Mouse (Mus musculus): Measurements from ENCODE around the gene Spin1. TPM values are rescaled to one million over a fixed set of nuclear protein-coding genes. Genes with fewer than 3 reads are reported as not detected.
"Not testable (repeated sequence)": the region's sequence is repeated elsewhere in the genome, so short reads cannot be mapped to it uniquely, and the experiment has no call there.

Spin1 gene
- polyA plus RNA-seq, 1 experiment from 2014 or later = 127 TPM

- DNase-seq (ENCODE audit: low read depth, low spot score) (no peak), ATAC-seq (no peak)
- H3K27me3 ChIP-seq = no peaks in the 10 kb centered on the region
- in situ Hi-C loops (cut with MboI; ENCODE audit: low pct_unique_long_range_greater_than_20kb) = no loop called here
- ChIA-PET POLR2A (interaction anchor here (0.7 kb wide), 1 partner anchor 1379 kb away, joined by 4 read pairs; no protein-coding TSS in a partner anchor), CTCF (interaction anchor here (1.2 to 1.3 kb wide), 2 partner anchors 35 to 88 kb away, joined by 3 read pairs; no protein-coding TSS in a partner anchor)
- TF ChIP-seq CTCF (IDR thresholded peaks at IDR 0.05) = no peak
Observed at GRCm38 (mm10) chr13:51105861-51106655, 5.4 kb downstream of the Spin1 start.

- ATAC-seq (no peak), DNase-seq (ENCODE audit: low read depth, low spot score) (no peak)
- POLR2A ChIA-PET = interaction anchor here (0.6 kb wide), 1 partner anchor 54 kb away, joined by 3 read pairs; no protein-coding TSS in a partner anchor
- CTCF ChIA-PET = interaction anchor here (1.2 to 1.5 kb wide), 2 partner anchors 35 to 312 kb away, joined by 3 to 4 read pairs; no protein-coding TSS in a partner anchor
- TF ChIP-seq CTCF (IDR thresholded peaks at IDR 0.05) = no peak
- in situ Hi-C loops (cut with MboI; ENCODE audit: low pct_unique_long_range_greater_than_20kb) = no loop called here
- H3K27me3 ChIP-seq = no peaks in the 10 kb centered on the region
Observed at GRCm38 (mm10) chr13:51106816-51107215, 6.1 kb downstream of the Spin1 start.

GRCm38 (mm10) chr13:51109517-51109916 lies 8.8 kb downstream of the Spin1 start:
- in situ Hi-C loops (cut with MboI; ENCODE audit: low pct_unique_long_range_greater_than_20kb) = no loop called here
- no peak for TF ChIP-seq CTCF (IDR thresholded peaks at IDR 0.05)

GRCm38 (mm10) chr13:51114398-51114797 lies 13.7 kb downstream of the Spin1 start:
- DNase-seq (ENCODE audit: low read depth, low spot score); CTCF ChIA-PET; in situ Hi-C loops (cut with MboI; ENCODE audit: low pct_unique_long_range_greater_than_20kb); ATAC-seq; H3K27me3 ChIP-seq: not testable (repeated sequence)
- POLR2A ChIA-PET = interaction anchor here (0.6 kb wide), 1 partner anchor 16 kb away, joined by 3 read pairs; no protein-coding TSS in a partner anchor

More at GRCm38 (mm10) chr13:51109517-51109916, 8.8 kb downstream of the Spin1 start:
- CTCF ChIA-PET = no interaction called here
- no peaks in the 10 kb centered on the region for H3K27me3 ChIP-seq
- POLR2A ChIA-PET = no interaction called here
- no peak for DNase-seq (ENCODE audit: low read depth, low spot score)
- ATAC-seq = no peak

GRCm38 (mm10) chr13:51115762-51116161 lies 15.1 kb downstream of the Spin1 start:
- TF ChIP-seq CTCF (IDR thresholded peaks at IDR 0.05) = no peak
- in situ Hi-C loops (cut with MboI; ENCODE audit: low pct_unique_long_range_greater_than_20kb) = no loop called here
- ChIA-PET CTCF (interaction anchor here (1.5 kb wide), 1 partner anchor 14 kb away, joined by 5 read pairs; no protein-coding TSS in a partner anchor), POLR2A (no interaction called here)
- DNase-seq (ENCODE audit: low read depth, low spot score) (no peak), ATAC-seq (no peak)
- no peaks in the 10 kb centered on the region for H3K27me3 ChIP-seq

GRCm38 (mm10) chr13:51120734-51121133 lies 20.1 kb downstream of the Spin1 start:
- ChIA-PET POLR2A (no interaction called here), CTCF (interaction anchor here (0.7 to 1.6 kb wide), 2 partner anchors 10 to 14 kb away, joined by 3 to 4 read pairs; no protein-coding TSS in a partner anchor)
- ATAC-seq (no peak), DNase-seq (ENCODE audit: low read depth, low spot score) (no peak)
- in situ Hi-C loops (cut with MboI; ENCODE audit: low pct_unique_long_range_greater_than_20kb) = no loop called here
- TF ChIP-seq CTCF (IDR thresholded peaks at IDR 0.05) = no peak
- no peaks in the 10 kb centered on the region for H3K27me3 ChIP-seq

- in situ Hi-C loops (cut with MboI; ENCODE audit: low pct_unique_long_range_greater_than_20kb) = no loop called here
- ATAC-seq = no peak
- CTCF ChIA-PET = no interaction called here
- DNase-seq (ENCODE audit: low read depth, low spot score) = no peak
- POLR2A ChIA-PET = no interaction called here
- no peaks in the 10 kb centered on the region for H3K27me3 ChIP-seq
- TF ChIP-seq CTCF (IDR thresholded peaks at IDR 0.05) = no peak
Observed at GRCm38 (mm10) chr13:51121966-51122365, 21.3 kb downstream of the Spin1 start.

- ChIA-PET CTCF (no interaction called here), POLR2A (no interaction called here)
- ATAC-seq = no peak
- no peaks in the 10 kb centered on the region for H3K27me3 ChIP-seq
- in situ Hi-C loops (cut with MboI; ENCODE audit: low pct_unique_long_range_greater_than_20kb) = no loop called here
- no peak for DNase-seq (ENCODE audit: low read depth, low spot score)
- no peak for TF ChIP-seq CTCF (IDR thresholded peaks at IDR 0.05)
Observed at GRCm38 (mm10) chr13:51122771-51123170, 22.1 kb downstream of the Spin1 start.

GRCm38 (mm10) chr13:51125357-51125756 lies 24.7 kb downstream of the Spin1 start:
- CTCF ChIA-PET = no interaction called here
- in situ Hi-C loops (cut with MboI; ENCODE audit: low pct_unique_long_range_greater_than_20kb) = no loop called here
- TF ChIP-seq CTCF (IDR thresholded peaks at IDR 0.05) = no peak
- POLR2A ChIA-PET = interaction anchor here (1.2 kb wide), 1 partner anchor 17 kb away, joined by 4 read pairs; no protein-coding TSS in a partner anchor
- no peak for ATAC-seq
- H3K27me3 ChIP-seq = no peaks in the 10 kb centered on the region
- no peak for DNase-seq (ENCODE audit: low read depth, low spot score)

- no peak for DNase-seq (ENCODE audit: low read depth, low spot score)
- in situ Hi-C loops (cut with MboI; ENCODE audit: low pct_unique_long_range_greater_than_20kb) = no loop called here
- no peak for TF ChIP-seq CTCF (IDR thresholded peaks at IDR 0.05)
- no peak for ATAC-seq
- POLR2A ChIA-PET = no interaction called here
- H3K27me3 ChIP-seq = no peaks in the 10 kb centered on the region
- CTCF ChIA-PET = no interaction called here
Observed at GRCm38 (mm10) chr13:51127906-51128305, 27.2 kb downstream of the Spin1 start.

- DNase-seq (ENCODE audit: low read depth, low spot score) (no peak), ATAC-seq (peak; percentile 77)
- no peak for TF ChIP-seq CTCF (IDR thresholded peaks at IDR 0.05)
- in situ Hi-C loops (cut with MboI; ENCODE audit: low pct_unique_long_range_greater_than_20kb) = no loop called here
- ChIA-PET POLR2A (no interaction called here), CTCF (no interaction called here)
- H3K27me3 ChIP-seq = no peaks in the 10 kb centered on the region
Observed at GRCm38 (mm10) chr13:51128417-51128816, 27.7 kb downstream of the Spin1 start.

Measured in Patski (cell line).